Mouse (Mus musculus) gastrocnemius, postnatal 25 days (tissue): ENCODE data around the gene Kif23. TPM values are rescaled to one million over a fixed set of nuclear protein-coding genes. Genes with fewer than 3 reads are reported as not detected.

Source experiments
- DNase-seq: peaks from one replicate; pipeline ENCODE4 v3.0.0; 2022
- total RNA-seq, 2 experiments: library from RNA; stranded (reverse); gene quantifications; 1 replicate in 1 of 2; 2 replicates in 1 of 2; pipeline ENCODE4 v1.2.3; 2021

The Kif23 gene
- total RNA-seq, 2 experiments from 2014 or later = 0.51 to 1.5 TPM

- DNase-seq = peak; percentile 50
These were observed 1.1 kb upstream of the Kif23 start for GRCm38 (mm10) chr9:61947402-61948346.

- no peak for DNase-seq
These were observed 482 bp downstream of the Kif23 start for GRCm38 (mm10) chr9:61945973-61946611.

- no peak for DNase-seq
These were observed 5.5 kb downstream of the Kif23 start for GRCm38 (mm10) chr9:61941054-61941453.

GRCm38 (mm10) chr9:61933333-61933732 is 13.2 kb downstream of the Kif23 start:
- no peak for DNase-seq

GRCm38 (mm10) chr9:61932009-61932408 is 14.6 kb downstream of the Kif23 start:
- DNase-seq = no peak

GRCm38 (mm10) chr9:61925086-61925660 is 21.4 kb downstream of the Kif23 start:
- no peak for DNase-seq

- DNase-seq = no peak
These were observed 26.2 kb downstream of the Kif23 start for GRCm38 (mm10) chr9:61920331-61920730.

GRCm38 (mm10) chr9:61919464-61919863 is 27.1 kb downstream of the Kif23 start:
- no peak for DNase-seq

GRCm38 (mm10) chr9:61917436-61917835 is 29.1 kb downstream of the Kif23 start:
- no peak for DNase-seq

- no peak for DNase-seq
These were observed 29.6 kb downstream of the Kif23 start for GRCm38 (mm10) chr9:61916986-61917385.

GRCm38 (mm10) chr9:61915393-61916005 is 31.1 kb downstream of the Kif23 start:
- no peak for DNase-seq

- DNase-seq = no peak
These were observed 31.7 kb downstream of the Kif23 start for GRCm38 (mm10) chr9:61914917-61915300.

GRCm38 (mm10) chr9:61914203-61914916 is 32.2 kb downstream of the Kif23 start, which contains the start of gene Rplp1:
Rplp1 (minus strand) TSS chr9:61914542.
- peak; percentile 95 for DNase-seq

- DNase-seq = no peak
These were observed 35.1 kb downstream of the Kif23 start for GRCm38 (mm10) chr9:61911300-61912128.

- no peak for DNase-seq
These were observed 35.9 kb downstream of the Kif23 start for GRCm38 (mm10) chr9:61910526-61911256.

- no peak for DNase-seq
These were observed 36.9 kb downstream of the Kif23 start for GRCm38 (mm10) chr9:61909633-61910032.

GRCm38 (mm10) chr9:61908832-61909407 is 37.7 kb downstream of the Kif23 start:
- no peak for DNase-seq

- no peak for DNase-seq
These were observed 38.2 kb downstream of the Kif23 start for GRCm38 (mm10) chr9:61908341-61908740.

- DNase-seq = no peak
These were observed 38.8 kb downstream of the Kif23 start for GRCm38 (mm10) chr9:61907621-61908295.
